Mouse (Mus musculus) CD4-positive, CD25-positive, alpha-beta regulatory T cell, adult 4 months (primary cell): ENCODE measurements around the gene Nsg1. TPM values are rescaled to one million over a fixed set of nuclear protein-coding genes. Genes with fewer than 3 reads are reported as not detected.
A peak's percentile ranks its signal among the peaks of the same experiment; 100 is the strongest.

ENCODE experiments used
- ATAC-seq: one replicate; pipeline ENCODE4 v1.8.0; 2017
- polyA plus RNA-seq, 2 experiments: library from polyadenylated mRNA; unstranded; fragments of 100-300 nt; shearing (Covaris generic); gene quantifications; one replicate each; pipeline ENCODE4 v1.2.1; 2017

Gene Nsg1
- polyA plus RNA-seq, 2 experiments from 2014 or later, result 0.52 TPM; not detected in 1

DNA sequence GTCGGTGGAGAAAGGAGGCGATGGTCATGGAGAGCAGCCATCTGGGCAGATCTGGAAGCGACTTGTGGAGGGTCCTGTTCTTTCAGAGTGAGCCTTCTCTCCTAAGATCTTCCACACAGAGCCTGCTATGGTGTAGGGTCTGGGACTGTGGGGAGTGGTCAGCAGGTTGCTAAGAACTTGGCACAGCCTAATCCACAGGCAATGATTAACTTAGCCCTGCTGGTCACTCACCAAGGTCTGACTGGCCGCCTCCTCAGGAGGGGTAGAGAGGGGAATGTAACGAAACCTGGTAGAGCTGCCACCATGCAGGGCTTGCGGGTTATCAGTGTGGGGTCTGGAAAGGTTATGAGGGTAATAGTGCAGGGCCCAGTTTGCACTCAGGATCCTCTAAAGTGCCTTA is 18.8 kb downstream of the Nsg1 start:
- no peak for ATAC-seq

DNA sequence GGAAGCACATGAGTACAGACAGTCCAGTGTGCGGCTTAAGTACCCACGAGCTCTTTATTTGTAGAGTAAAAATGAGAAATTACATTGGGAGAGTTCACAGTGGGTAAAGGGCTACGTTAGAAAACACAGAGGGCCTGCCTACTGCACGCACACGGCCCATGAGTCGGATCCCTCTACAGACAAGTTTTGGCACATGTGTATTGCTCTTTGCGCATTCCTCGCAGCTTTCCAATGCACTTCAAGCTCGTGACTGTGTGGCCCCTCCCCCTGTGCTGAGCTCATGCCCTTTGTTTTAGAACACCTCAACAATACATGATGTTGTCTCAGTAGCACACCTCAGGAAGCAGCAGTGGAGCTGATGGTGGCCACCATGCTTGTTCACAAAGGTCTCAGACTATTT is 22.5 kb downstream of the Nsg1 start:
- ATAC-seq, result no peak

DNA sequence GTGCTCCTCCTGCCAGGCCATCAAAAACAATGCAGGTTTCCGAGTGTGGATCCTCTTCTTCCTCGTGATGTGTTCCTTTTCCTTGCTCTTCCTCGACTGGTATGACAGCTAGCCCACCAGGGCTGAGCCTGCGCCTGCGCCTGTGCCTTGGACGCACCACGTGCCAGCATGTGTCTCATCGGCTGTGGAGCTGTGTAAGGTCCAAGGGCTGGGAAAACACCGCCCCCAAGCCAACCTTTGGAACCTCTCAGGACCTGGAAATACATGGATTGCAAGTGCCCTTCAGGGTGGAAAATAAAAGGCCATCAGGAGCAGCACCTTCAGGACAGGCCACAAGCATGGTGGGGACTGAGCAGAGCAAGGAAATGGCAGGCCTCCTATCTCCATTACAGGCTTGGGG is 23.5 kb downstream of the Nsg1 start:
- ATAC-seq, result no peak

DNA sequence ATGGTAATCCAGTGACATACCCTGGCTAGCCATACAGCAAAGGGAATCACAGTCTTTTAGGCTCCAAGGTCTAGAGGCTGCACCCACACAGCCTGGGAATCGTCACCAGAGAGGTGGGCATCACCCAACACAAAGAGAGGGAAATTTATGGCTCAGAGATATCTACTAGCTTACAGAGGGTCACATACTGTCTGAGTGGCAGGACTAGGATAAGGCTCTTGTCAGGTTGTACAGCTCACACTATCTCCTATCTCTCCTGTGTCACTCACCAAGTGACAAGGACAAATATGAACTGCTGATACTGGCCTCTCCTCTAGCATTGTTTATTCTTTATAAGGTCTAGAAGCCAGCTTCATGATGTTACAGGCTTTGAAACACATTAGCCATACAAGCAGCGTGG is 30.4 kb downstream of the Nsg1 start:
- ATAC-seq, result no peak

DNA sequence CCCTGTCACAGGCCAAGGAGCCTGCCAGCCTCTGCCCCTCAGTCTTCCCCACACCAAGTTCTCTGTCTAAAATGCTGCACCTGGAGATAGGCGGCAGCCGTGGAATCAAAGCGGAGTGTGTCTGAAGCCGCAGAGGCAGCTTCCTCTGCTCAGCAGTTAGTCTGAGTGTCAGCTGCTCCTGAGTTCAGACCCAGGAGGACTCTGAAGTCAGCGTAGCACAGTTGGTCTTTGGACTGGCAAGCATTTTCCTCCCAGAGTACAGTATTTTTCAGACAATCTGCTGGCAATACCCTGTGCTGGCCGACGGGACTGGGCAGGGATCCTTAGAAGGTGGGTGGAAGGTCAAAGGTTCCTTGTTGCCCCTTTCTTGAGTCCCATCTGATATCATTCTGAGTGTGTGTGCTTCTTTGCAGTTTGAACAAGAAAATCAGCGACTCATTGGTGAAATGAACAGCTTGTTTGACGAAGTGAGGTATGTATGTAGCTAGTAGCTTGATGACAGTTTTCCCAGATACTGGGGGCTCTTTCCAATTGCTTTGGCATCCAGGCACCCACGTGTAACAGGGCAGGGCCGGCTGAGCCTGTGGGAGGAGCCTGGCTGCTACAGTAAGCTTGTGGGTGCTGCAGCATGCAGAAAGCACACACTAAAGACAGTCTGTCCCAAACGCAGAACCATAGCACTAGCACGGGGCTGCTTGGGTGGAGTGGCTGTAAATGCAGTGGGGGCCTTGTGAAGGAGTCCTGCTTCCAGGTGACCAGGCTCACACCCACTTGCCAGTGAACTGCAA is 33.0 kb downstream of the Nsg1 start:
- ATAC-seq, result no peak

DNA sequence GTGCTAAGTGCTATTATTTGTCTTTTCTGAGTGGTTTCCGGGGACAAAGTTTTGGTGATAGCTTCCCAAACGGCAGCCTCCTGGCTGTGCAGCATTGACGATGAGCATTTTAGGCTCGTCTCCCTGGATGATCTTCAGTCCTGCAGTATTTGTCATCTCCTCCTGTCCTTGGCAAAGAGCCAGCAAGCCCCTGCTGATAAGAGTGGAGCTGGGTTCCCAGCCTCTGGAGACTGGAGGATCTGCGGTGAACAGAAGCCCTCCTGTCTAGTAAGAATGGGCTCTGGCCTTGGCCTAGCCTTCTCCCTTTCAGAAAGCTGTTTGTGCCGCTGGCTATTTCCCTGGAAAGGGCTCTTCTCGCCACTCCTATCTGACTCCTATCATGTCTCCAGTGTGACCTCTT is 38.0 kb downstream of the Nsg1 start:
- ATAC-seq, result no peak

DNA sequence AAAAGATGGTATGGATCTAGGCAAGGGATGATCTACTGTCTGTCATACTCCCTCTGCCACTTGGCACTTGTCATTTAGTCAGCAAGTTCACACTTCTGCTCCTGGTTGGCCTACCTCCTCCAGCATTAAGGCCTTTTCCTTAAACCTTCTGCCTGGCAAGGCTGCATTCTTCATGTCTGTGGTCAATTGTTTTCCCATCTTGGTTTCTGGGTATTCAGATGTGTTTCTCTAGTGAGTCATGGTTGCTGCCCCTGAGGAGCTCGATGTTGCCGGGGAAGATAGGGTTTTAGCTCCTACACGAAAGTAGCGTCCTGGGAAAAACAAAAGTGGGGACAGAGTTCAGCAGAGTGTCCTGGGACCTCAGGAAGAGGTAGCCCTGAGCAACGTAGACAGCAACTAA is 40.4 kb downstream of the Nsg1 start:
- ATAC-seq, result no peak

DNA sequence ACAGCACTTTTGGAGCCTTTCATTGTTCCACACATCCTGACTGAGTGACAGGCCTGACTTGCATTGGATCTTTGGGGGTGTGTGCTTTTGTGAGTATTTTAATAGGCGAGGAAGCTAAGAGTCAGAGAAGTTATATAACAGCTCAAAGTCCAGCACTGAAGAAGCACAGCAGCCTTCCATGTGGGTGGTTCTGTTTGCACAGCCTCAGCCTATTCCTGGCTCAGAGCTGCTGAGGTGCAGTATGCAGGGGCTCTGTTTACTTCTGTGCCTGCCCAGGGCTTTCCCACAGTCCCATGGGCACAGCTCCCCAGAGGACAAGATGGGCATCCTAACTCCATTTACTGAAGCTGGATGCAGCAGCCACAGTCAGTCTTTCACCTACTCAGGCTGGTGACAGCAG is 42.7 kb downstream of the Nsg1 start:
- ATAC-seq, result no peak

DNA sequence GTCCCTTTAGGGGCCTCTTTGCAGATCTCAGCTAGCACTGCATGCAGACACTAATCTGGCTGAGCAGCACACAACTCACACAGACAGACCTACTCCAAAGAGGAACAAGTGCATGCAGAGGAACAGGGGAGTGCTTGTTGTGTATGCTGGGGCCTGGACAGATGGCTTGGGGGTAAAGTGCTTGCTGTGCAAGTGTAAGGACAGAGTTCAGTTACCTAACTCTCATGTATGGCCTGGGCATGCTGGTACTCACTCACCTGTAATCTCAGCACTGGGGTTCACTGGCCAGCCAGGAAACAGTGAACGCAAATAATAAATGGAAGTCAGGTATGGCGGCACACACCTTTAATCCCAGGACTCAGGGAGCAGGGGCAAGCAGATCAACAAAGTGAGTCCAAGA is 45.2 kb downstream of the Nsg1 start:
- ATAC-seq, result no peak

DNA sequence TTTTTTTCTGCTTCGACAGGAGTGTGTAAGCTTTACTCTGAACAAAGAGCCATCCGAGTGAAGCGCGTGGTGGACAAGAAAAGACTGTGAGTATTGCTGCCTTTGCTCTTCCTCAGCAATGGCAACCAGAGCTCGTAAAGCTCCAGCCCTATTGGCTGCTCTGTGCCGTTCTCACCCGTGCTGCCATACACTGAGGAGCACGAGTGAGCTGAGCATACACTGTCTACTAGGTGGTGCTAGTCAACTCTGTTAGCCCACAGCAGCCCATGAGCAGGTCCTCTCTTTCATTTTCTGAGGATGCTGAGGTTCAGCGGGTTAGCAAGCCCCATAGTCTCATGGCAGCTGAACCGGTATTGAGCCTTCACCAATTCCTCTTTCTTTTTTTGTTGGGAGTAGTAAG is 52.9 kb downstream of the Nsg1 start:
- ATAC-seq, result no peak

DNA sequence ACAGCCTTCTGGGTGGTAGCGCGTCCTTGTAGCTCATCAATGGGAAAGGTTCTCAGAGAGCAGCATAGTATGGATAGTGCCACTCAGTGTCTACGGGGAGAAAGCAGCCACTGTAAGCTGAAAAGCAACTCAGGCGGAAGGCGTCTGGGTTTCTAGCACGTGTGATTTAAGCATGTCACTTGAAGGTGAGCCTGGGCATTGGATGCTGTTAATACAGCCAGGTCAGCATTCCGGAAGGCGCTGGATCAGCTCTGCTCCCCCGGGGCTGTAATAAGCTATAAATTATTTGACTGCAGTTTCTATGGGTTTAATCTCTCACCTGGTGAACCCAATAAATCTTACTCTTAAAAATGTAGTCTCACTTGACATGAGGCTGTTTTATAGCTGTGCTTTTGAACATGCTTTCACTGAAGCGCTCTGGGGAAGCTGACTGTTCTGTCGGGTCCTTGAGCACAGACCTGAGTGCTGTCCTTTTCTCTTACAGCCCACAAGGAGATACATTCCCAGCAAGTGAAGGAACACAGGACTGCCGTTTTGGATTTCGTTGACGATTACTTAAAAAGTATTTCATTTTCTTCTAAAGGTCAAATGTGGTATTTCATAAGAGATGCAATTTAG is 53.5 kb downstream of the Nsg1 start:
- no peak for ATAC-seq

DNA sequence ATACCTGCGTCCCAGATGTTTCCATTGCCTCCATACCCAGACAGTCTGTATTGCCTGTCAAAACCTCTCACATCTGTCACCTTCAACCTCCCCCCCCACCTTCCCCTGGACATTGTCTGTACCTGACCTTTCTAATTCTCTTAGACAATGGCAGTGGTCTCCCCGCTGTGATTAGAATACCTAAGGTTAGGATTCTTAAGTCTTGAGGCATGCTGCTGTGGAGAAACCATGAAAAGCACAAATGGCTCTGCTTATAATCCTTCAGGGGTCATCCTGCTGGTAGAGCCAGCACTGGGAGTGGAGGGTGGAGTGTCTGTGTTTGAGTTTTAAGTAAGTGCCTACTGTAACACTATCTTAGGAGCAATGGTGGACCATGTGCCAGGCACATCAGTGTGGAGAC is 56.8 kb downstream of the Nsg1 start:
- no peak for ATAC-seq

DNA sequence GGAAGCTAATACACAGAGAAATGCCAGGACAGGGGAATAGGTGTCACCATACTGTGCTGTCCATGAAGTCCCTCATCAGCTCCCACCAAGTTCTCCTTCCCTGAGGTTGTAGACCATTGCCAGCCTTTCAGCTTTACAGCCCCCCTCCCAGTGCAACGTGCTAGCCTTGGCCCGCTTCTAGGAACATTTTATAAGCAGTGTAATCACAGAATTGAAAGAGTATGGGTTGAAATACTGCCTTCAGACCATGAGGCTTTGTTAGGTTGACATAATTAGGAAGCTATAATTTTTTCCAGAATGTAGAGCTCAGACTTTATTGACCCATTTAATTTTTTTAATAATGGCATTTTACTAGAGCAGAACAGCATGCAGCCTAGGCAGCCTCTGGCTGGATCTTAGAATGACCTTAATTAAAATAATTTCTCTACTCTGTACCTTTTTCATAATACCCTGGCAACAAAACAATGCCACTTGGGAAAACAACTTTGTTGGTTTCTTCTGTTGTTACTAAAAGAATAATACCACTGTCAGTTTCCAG is 60.5 kb downstream of the Nsg1 start:
- no peak for ATAC-seq

DNA sequence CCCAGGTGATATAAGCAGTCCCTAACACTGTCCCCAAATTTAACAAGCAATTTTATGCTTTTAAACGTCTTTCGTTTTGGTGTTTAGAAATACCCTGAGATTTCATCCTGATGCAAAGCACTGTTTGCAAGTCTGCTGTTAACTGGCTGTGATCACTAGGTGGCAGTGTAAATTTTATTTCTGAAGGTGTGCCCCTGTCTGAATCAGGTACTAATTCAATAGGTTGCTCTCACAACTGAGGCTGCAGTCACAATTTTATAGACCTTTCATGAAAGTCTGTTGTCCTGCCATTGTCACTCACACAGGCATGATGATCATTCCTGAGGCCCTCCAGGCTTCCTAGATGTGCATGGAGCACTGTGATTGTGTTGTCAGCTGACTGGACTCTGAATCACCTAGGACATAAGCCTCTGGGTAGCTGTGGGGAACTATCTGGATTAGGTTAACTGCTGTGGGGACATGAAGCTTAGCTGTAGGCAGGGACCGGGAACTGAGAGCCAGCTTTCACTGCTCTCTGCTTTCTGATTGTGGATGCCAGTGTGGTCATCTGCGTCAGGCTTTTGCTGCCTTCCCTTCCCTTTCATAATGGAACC is 62.1 kb downstream of the Nsg1 start:
- ATAC-seq, result no peak

DNA sequence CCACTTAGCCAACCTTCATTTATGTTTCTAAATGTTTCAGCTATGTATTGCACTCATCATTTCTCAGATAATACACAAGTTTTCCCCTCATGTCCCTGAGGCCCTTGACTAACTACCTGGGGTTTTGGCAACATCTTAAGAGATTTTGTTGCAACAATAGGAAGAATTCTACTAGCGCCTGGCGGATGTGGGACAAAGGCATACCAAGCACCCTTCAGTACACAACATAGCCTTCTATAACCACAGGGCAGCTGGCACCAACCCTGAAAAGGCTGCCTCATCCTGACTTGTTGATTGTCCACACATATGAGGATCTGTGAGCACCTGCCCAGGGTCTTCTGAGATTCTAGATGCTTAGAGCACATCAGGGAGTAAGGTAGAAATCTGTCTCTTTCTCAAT is 65.4 kb downstream of the Nsg1 start:
- ATAC-seq, result no peak

DNA sequence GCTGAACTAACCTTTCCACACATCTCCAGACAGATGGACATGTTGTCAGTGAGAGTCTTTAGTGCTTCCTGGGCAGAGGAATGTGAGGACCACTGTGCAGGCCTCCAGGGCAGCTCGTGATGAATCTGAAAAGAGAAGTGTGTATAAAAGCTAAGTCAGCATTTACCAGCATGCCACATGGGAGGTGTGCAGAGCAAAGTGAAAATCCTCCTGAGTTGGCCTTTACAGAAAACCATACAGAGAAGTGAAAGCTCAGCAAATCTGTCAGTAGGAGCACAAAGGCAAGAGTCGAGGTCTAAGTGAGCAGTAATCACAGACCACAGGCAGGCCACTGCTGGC is 67.8 kb downstream of the Nsg1 start:
- ATAC-seq, result no peak

DNA sequence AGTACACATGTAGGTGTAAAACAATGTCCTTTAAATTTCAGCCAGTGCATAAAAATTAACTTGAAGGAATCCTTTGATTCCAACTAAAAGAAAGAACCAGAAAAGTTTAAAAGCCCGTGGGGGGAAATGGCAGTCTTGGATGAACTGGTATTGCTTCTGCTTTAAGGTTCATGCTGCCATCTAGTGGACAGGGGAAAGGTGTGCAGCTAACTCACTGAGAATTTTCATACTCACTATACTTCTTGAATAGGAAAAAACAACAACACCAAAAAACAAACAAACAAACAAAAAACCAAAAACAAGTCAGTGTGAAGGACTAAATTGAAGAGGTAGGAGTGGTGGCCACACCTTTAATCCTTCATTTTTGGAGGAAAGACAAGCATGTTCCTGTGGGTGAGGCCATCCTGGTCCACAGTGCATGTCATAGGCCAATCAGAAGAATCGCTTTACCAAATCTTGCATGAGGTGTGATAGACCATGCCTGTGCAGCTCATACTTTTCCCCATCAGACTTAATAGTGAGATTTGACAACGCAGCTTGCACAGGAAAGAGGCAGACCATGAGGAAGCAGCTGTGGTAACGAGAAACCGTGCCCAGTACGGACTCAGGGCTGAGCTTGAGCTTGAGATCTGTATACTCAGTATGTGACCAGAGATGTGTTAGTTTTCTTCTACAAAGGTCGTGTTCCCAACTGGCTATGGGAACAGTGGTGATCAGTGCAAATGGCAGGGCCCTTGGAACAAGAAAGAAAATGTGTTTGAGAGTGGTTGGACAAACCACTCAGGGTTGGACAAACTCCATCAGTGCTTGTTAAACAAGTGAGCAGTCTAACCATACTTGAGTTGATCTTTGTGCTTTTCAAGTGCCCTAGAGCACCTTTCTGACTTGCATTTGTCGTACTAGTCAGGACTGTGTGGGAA is 68.4 kb downstream of the Nsg1 start:
- peak; percentile 68 for ATAC-seq

DNA sequence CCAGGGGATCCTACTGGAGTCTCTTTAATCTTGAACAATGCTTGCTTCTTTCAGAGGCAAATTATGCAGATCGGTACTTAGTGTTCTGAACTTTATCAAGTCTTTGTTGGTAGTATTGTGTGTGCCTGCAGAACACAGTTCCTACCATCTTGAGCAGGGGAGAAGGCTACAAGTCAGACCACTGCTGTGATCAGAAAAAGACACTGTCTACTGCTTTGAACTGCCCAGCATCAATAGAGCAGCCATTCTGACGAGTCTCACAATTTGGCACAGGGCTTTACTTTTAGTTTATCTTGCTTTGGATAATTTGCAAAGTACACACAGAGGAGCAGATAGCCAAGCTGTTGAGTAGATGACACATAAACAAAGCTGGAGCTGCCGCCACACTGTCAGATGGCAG is 69.1 kb downstream of the Nsg1 start:
- ATAC-seq, result no peak

DNA sequence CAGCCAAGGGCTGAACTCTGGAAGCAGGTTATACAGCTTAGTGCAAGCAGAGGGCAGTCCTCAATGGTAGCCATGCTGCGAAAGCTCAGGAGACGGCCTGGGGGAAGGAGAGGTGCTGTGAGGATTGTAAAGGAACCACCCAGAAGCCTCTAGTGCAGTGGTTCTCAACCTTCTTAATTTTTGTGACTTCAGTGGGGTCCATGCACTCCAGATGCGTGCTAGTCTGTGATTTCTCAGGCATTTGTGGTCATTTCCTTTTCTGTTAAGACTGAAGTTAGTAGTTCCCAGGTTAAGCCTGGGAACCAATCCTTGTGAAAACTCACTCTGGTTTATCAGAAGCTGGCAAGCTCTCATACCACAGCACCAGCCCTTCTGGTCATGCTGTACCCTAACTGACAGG is 69.6 kb downstream of the Nsg1 start:
- no peak for ATAC-seq
